Mouse (Mus musculus) right cerebral cortex, postnatal 10 days (tissue): ENCODE measurements around the gene Sfrp4.

ENCODE experiments used
- DNase-seq, 2 experiments: peaks; one replicate each; pipeline ENCODE4 v3.0.0; 2021; ENCODE audit warnings: low spot score in 2 of 2

The Sfrp4 gene

GRCm38 (mm10) chr13:19630768-19631709 lies 8.1 kb downstream of the Sfrp4 start:
- DNase-seq = no peak

DNA sequence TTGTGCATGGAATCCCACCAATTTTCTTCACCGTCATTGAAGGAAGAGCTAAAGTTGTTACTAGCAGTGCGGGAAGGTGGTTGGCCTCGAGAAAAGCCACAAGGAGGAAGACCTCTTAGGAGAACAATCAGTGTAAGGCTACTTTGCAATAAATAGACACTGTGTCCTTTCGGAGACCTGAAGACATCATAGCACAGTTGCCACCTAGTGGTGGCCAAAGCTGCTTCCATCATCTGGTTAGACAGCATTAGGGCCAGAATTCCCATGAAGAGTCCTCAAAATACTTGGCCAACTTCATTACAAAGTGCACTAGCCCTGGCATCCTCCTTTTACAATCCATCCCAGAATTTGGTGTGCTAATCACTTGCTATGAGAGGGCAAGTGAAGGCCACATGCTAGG lies 13.2 kb downstream of the Sfrp4 start:
- DNase-seq = peak in 1 of 2 experiments; percentile 2

- DNase-seq = no peak
Observed at GRCm38 (mm10) chr13:19640203-19640851, 17.4 kb downstream of the Sfrp4 start.

GRCm38 (mm10) chr13:19643519-19643918 lies 20.6 kb downstream of the Sfrp4 start:
- DNase-seq = no peak

- no peak for DNase-seq
Observed at GRCm38 (mm10) chr13:19644225-19644624, 21.3 kb downstream of the Sfrp4 start.

GRCm38 (mm10) chr13:19649824-19650223 lies 26.9 kb downstream of the Sfrp4 start:
- DNase-seq = no peak

DNA sequence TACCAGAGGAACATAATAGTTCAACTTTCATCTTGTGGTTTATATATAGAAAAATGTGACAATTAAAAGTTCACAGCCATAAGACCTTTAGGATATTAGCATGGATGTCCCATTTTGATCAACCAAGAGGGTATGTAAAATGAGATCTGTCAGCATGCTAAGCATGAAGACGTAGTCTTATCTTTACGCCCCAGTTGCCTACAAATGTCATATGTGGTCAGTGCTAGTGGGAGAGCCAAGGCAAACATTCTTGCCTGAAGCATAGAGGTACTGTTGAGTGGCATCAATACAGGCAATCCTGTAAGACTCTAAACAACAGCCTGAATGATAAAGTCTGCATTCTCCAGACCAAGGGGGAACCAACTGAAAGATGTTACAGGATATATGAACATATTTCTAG lies 29.5 kb downstream of the Sfrp4 start:
- no peak for DNase-seq

GRCm38 (mm10) chr13:19668355-19669140 lies 45.6 kb downstream of the Sfrp4 start:
- DNase-seq = no peak

DNA sequence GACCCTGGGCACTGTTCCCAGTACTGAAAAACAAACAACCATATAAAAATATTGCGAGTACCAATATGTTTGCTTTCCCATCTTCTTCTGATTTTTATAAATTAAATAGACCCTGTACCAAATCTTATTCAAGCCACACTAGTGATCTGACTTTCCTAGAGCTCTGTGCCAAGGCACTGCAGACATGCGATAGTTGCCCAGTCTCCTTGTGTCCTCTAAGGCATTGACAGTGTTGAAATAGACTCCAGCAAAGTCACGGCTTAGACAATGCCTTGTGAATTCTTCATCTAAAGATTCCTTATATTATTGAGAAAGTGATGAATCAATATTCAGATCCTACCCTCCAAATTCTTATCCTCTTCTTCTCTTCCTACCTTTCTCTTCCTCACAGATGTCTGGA lies 51.1 kb downstream of the Sfrp4 start:
- DNase-seq = no peak

GRCm38 (mm10) chr13:19674601-19675000 lies 51.7 kb downstream of the Sfrp4 start:
- no peak for DNase-seq
